ENCODE assay signal across 32 mouse cellular contexts in the genomic region with DNA sequence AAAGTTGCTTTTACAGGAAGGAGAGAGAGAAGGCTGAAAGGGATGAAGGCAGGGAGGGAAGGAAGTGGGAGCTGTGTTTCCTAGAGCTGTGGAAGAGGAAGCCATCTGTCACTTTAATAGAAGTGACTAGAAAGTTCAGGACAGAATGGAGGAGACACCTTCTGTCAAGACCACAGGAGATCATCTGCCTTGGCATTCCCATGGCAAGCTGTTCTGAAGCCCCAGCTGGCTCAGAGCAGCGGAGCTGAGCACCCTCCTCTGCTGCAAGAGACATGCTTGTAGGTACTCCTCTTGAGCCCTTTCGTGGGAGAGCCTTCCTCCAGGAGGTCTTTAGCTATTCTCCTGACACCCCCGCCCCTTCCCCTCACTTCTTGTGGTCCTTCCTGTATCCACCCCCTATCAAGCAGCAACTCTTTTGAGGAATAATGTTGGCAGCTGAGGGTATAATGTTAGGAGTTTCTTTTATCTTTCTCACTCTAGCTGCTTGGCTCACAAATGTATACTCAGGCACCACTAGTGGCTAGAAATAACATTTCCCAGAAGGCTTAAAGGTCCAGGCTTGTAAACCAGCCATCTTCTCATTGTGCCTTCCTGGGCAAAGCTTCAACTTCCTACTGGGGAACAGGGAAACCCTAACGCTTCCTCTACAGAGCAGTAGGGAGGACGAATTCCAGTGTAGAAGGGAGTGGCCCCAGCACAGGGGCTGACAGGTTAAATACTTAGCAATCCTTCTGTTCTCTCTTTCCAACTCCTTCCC. TPM values are rescaled to one million over a fixed set of nuclear protein-coding genes. Genes with fewer than 3 reads are reported as not detected.
A peak's percentile ranks its signal among the peaks of the same experiment; 100 is the strongest.
DNase-seq lines count a peak whose midpoint lies in the region; ATAC-seq and TF ChIP-seq lines count a peak whose summit lies in the region.
"Had no signal": no experiment of that assay in that cellular context is flagged by ENCODE, and none has a peak within 500 bp of the region (broad histone marks: within the 10 kb centered on the region; RNA-seq: fewer than 3 reads in every experiment).

No protein-coding gene starts in this region.

- H3K9me3 ChIP-seq in hindbrain, embryonic 11.5 days (ENCODE audit: control insufficient read depth, low read length), result no peaks in the 10 kb centered on the region
- H3K9me3 ChIP-seq: midbrain, embryonic 12.5 days had no signal

- no peak for DNase-seq in testis, postnatal 10 days (ENCODE audit: low spot score)
- peak; percentile 26 for DNase-seq in cerebellum, adult 8-10 months
- DNase-seq in cerebellum, postnatal 25 days, result peak; percentile 65 to 71
- DNase-seq in yolk sac, embryonic 10.5 days (ENCODE audit: low spot score), result no peak
- DNase-seq in hindbrain, embryonic 11.5 days (ENCODE audit: low spot score), result no peak
- DNase-seq: adrenal gland, postnatal 25 days; gastrocnemius, postnatal 14 days; heart, adult 18-20 months; kidney, adult 9 months; kidney, postnatal 10 days; liver; lung, embryonic 14.5 days; lung, postnatal 14 days; right cerebral cortex, adult 18-20 months; right cerebral cortex, postnatal 4 days had no signal

- H3K4me3 ChIP-seq in testis, adult 2 months (ENCODE audit: control insufficient read depth, low read depth, low read length), result peak overlapping the region; percentile 28; the same call in 1 of the 2 replicates
- H3K4me3 ChIP-seq in hindbrain, embryonic 11.5 days (ENCODE audit: low read depth, low read length), result no peak overlapping the region
- H3K4me3 ChIP-seq: heart, embryonic 12.5 days; hindbrain, embryonic 10.5 days; midbrain, embryonic 12.5 days; myocyte; neural tube, embryonic 12.5 days had no signal

- no peak for TF ChIP-seq POLR2A in testis, adult 2 months (IDR thresholded peaks at IDR 0.05; ENCODE audit: control insufficient read depth, low read depth, low read length)

- no peak overlapping the region for H3K9ac ChIP-seq in hindbrain, embryonic 11.5 days (ENCODE audit: low read depth, low read length)
- H3K9ac ChIP-seq: heart, embryonic 12.5 days; liver, embryonic 14.5 days; lung, embryonic 14.5 days; midbrain, embryonic 12.5 days; neural tube, embryonic 12.5 days had no signal

- no peaks in the 10 kb centered on the region for H3K36me3 ChIP-seq in testis, adult 2 months (ENCODE audit: control insufficient read depth, insufficient read depth, low read length)
- no peaks in the 10 kb centered on the region for H3K36me3 ChIP-seq in hindbrain, embryonic 11.5 days (ENCODE audit: control insufficient read depth, insufficient read depth, low read length)
- H3K36me3 ChIP-seq: heart, embryonic 12.5 days; hindbrain, embryonic 10.5 days; midbrain, embryonic 12.5 days; neural tube, embryonic 12.5 days had no signal

- peaks cover 4% of the 10 kb centered on the region; the same call in 1 of the 2 replicates for H3K4me1 ChIP-seq in testis, adult 2 months (ENCODE audit: control insufficient read depth, insufficient read depth, low read length)
- H3K4me1 ChIP-seq in hindbrain, embryonic 11.5 days (replicated peaks; ENCODE audit: control insufficient read depth, insufficient read depth, low read length), result no peaks in the 10 kb centered on the region
- H3K4me1 ChIP-seq: midbrain, embryonic 12.5 days; neural tube, embryonic 12.5 days had no signal

- WGBS in hindbrain, embryonic 11.5 days, result 67% methylated on average over 5 of the region's 5 CpGs

- ATAC-seq in inflammation-experienced regulatory T-cells, adult 6 months, result no peak
- no peak for ATAC-seq in hindbrain, embryonic 11.5 days (ENCODE audit: low FRiP score)
- ATAC-seq: CD4-positive, CD25-positive, alpha-beta regulatory T cell, adult 4 months; forebrain, embryonic 14.5 days; hindbrain, postnatal 0 days; intestine, postnatal 0 days had no signal

- no peak for TF ChIP-seq CTCF in testis, adult 2 months (IDR thresholded peaks at IDR 0.05; ENCODE audit: control insufficient read depth, insufficient read depth, insufficient replicate concordance, low read depth, low read length)

- H3K27ac ChIP-seq in testis, adult 2 months (ENCODE audit: control insufficient read depth, insufficient read depth, low read depth, low read length), result no peak overlapping the region
- no peak overlapping the region for H3K27ac ChIP-seq in hindbrain, embryonic 11.5 days (ENCODE audit: low read depth, low read length)
- H3K27ac ChIP-seq: hindbrain, embryonic 10.5 days; hindbrain, postnatal 0 days; liver, embryonic 14.5 days; midbrain, embryonic 12.5 days; neural tube, embryonic 12.5 days; stomach, postnatal 0 days had no signal

- no peaks in the 10 kb centered on the region for H3K27me3 ChIP-seq in testis, adult 2 months (ENCODE audit: control insufficient read depth, insufficient read depth, low read length)
- H3K27me3 ChIP-seq in hindbrain, embryonic 11.5 days (ENCODE audit: control insufficient read depth, insufficient read depth, low read length), result no peaks in the 10 kb centered on the region
- H3K27me3 ChIP-seq: heart, embryonic 12.5 days; megakaryocyte, embryonic 14.5 days; midbrain, embryonic 12.5 days; neural tube, embryonic 12.5 days had no signal

- H3K4me2 ChIP-seq in hindbrain, embryonic 11.5 days (replicated peaks; ENCODE audit: low read depth, low read length), result no peak overlapping the region
- H3K4me2 ChIP-seq: heart, embryonic 12.5 days; lung, embryonic 14.5 days; midbrain, embryonic 12.5 days; neural tube, embryonic 12.5 days had no signal

RNA-seq across cellular contexts. Expression of a gene that starts 40.7 kb away (rescaled TPM):
- polyA plus RNA-seq in testis, adult 2 months (2012; rRNA removed), result 32.4 and 36.8 TPM in 2 replicates
- polyA plus RNA-seq in inflammation-experienced regulatory T-cells, adult 6 months (2017; shearing (Covaris generic)), result 10 to 100 TPM; 37.0 to 46.3 (median 40.5) TPM
- 16.2 and 18.1 TPM in 2 replicates for polyA plus RNA-seq in hindbrain, embryonic 11.5 days (2014; fragmentation: Nextera tagmentation; extraction: Ambion mirVana)

RNA-seq across cellular contexts. Expression of a gene that starts 50.7 kb away (rescaled TPM):
- 0.13 and 0.38 TPM in 2 replicates for polyA plus RNA-seq in testis, adult 2 months (2012; rRNA removed)
- not detected for polyA plus RNA-seq in inflammation-experienced regulatory T-cells, adult 6 months (2017; shearing (Covaris generic))
- 0.15 TPM in 1 of 2 replicates, not detected in the other for polyA plus RNA-seq in hindbrain, embryonic 11.5 days (2014; fragmentation: Nextera tagmentation; extraction: Ambion mirVana)
- polyA plus RNA-seq: CD4-positive, CD25-positive, alpha-beta regulatory T cell, adult 4 months; embryonic facial prominence, embryonic 11.5 days; forebrain, embryonic 14.5 days; heart, embryonic 12.5 days; heart, postnatal 0 days; intestine, postnatal 0 days; midbrain, embryonic 12.5 days; myocyte; neural tube, embryonic 12.5 days; spleen, adult 2 months had no signal

Comparison
In these comparisons a context has a peak if more than half of its experiments do, and no peak if none do; other contexts are left out.
1. DNase-seq: peak in cerebellum, adult 8-10 months (single experiment) and cerebellum, postnatal 25 days (2 of 2); none in testis, postnatal 10 days (single experiment), yolk sac, embryonic 10.5 days (single experiment) and hindbrain, embryonic 11.5 days (single experiment).